Mouse (Mus musculus): ENCODE measurements around the gene Mov10l1. TPM values are rescaled to one million over a fixed set of nuclear protein-coding genes. Genes with fewer than 3 reads are reported as not detected.

The Mov10l1 gene
- total RNA-seq, 2 experiments from 2014 or later = not detected

- peak in 1 of 2 experiments; percentile 52 for DNase-seq (ENCODE audit: low spot score in 2 of 2)
- Histone ChIP-seq H3K27ac (peak overlapping the region; percentile 80), H3K4me3 (0 out of 2 replicates have a peak overlapping the region, but pooled peaks have one; percentile 4)
- TF ChIP-seq CTCF (conservative IDR thresholded peaks at IDR 0.05) = no peak
Observed at GRCm38 (mm10) chr15:89069336-89069840, 86.7 kb downstream of the Mov10l1 start.

DNA sequence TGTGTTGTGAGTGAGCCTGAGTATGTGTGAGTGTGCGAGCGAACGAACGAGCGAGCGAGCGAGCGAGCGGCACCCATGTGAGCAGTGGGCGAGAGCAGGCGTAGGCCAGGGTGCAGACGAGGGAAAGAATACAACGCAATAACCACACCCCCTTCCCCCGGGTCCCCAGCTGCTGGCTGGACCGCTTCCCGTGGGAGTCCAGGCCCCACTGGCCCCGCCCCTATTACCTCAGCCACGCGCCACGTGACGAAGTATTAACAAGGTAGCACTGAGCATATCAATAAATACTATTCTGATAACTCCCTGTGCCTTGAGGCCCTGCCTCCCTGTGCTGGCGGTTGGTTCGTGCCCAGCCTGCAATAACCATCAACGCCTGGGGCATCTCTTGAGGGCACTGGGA is 87.9 kb downstream of the Mov10l1 start:
- no peak overlapping the region for H3K4me3 ChIP-seq
- H3K27ac ChIP-seq = peak overlapping the region; percentile 80
- peak in 1 of 2 experiments; percentile 50 for DNase-seq (ENCODE audit: low spot score in 2 of 2)
- TF ChIP-seq CTCF (conservative IDR thresholded peaks at IDR 0.05) = no peak

DNA sequence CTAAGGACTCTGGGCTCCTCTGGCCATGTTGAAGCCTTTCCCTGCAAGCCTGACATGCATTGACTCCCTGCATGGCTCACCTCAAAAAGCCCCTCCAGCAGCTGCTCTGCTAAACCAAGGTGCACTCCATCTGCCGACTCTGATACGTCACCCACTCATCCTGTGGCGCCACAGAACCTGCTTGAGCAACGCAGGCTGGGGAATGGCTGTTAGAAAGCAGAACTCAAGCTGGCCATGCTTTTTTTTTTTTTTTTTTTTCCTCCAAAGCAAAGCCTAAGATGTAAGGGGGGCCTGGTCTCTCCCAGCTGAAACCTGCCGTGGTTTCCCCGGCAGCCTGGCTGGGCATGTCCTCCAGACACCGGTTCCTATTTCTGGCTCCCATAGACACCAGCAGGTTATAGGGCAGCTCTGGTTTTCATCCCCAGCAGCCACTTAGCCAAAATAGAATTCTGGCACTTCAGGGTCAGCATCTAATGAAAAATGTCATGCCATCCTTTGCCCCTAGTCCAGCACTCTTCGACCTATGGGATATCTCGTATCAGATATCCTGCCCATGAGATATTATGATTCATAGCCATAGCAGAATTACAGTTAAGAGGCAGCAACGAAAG is 91.4 kb downstream of the Mov10l1 start:
- no peak for DNase-seq (ENCODE audit: low spot score in 2 of 2)
- Histone ChIP-seq H3K4me3 (no peak overlapping the region), H3K27ac (peak overlapping the region; percentile 94)
- TF ChIP-seq CTCF (conservative IDR thresholded peaks at IDR 0.05) = no peak

GRCm38 (mm10) chr15:89074613-89075477 is 92.1 kb downstream of the Mov10l1 start, which contains the start of gene Trabd:
Trabd (plus strand) TSS chr15:89075124.
- Histone ChIP-seq H3K27ac (peak within 1 kb of the TSS; percentile 94), H3K4me3 (peak within 1 kb of the TSS; percentile 81)
- no peak for TF ChIP-seq CTCF (conservative IDR thresholded peaks at IDR 0.05)
- no peak for DNase-seq (ENCODE audit: low spot score in 2 of 2)

DNA sequence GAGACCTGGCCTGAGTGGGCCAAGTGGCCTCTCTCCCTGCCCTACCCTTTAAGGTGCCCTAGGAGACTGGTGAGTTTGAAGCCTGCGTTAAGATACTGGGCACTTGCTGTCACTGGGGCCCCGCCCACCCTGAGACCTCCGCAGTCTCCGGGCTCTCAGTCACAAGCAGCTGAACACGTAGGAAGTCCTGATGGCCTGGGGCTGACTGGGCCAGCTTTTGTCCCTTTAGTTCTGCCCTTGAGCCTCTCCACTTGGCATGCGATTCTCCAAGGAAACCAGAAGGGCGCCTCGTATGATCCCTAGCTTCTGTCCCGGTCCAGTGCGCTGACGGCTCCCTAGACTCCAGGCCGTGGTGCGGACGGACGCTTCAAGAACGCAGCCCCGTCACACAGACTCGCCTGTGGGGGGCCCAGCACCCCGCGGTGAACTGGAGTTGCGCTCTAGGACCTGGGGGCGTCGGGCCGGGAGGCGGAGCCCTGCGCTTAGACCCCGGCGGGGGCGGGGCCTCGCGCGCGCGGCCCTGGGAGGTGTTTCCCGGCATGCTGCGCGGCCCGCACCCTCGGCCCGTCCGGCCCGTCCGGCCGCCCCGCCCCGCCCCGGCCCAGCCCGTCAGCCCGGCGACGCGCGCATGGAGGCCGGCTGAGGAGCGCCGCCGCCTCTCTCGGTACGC is 92.9 kb downstream of the Mov10l1 start:
- Histone ChIP-seq H3K27ac (peak overlapping the region; percentile 94), H3K4me3 (peak overlapping the region; percentile 81)
- TF ChIP-seq CTCF (conservative IDR thresholded peaks at IDR 0.05) = peak; percentile 43
- peak; percentile 82 to 83 for DNase-seq (ENCODE audit: low spot score in 2 of 2)

DNA sequence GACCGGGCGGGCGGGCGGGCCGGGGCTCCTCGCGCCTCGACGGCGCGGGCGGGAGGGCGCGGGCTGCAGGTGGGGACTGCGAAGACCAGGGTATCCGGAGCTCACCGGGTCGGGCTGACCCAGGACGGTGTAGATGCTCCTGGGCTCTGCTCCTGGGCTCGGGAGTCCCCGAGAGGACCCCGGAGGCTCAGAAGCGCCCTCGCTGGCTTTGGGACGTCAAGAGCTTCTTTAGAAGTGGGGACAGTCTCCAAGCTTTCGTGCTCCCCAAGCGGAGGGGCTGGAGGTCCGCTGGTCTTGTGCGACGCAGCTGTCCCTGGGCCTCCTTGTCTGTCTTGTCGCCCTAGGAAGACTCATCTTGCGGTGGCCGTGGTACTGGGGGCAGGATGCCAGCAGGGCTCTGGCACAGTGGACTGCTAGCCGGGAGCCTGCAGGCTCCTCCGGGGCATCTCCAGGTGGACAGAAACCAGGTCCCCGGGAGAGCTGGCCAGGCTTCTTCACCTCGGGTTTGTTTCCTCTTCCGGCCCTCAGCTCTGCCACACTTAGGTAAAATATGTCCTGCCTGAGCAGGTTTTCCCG is 93.5 kb downstream of the Mov10l1 start:
- DNase-seq (ENCODE audit: low spot score in 2 of 2) = no peak
- H3K4me3 ChIP-seq = peak overlapping the region; percentile 81
- peak overlapping the region; percentile 90 for H3K27ac ChIP-seq
- no peak for TF ChIP-seq CTCF (conservative IDR thresholded peaks at IDR 0.05)

DNA sequence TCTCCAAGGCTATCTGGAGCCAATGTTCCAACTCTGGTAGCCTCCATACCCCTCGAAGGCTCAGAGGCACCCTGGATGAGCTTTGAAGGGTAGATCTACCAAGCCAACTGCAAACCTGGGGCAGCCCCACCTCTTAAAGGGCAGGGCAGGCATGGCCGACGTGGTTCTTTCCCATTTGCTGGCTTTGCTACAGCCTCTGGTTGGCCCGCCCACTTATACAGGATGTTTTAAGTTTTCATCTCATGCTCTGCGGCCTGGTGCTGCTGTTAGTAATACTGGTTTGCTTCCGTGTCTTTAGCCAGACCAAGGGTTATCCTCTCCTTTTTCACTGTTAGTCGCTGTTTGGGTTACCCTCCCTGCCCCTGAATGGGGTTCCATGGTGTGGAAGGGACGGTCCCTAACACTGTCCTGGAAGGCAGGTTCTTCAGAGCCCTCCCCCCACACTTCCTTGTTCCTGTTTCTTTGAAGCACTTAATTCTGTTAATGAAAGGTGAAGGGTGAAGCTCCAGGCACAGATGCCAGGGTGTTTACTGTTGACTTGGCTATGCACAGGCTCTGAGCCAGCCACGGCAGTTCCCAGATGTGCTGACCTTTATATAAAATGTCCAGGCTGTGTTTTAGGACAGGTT is 95.6 kb downstream of the Mov10l1 start:
- Histone ChIP-seq H3K4me3 (peak overlapping the region; percentile 81; the same call in 1 of the 2 replicates), H3K27ac (peak overlapping the region; percentile 90; the same call in 1 of the 2 replicates)
- no peak for TF ChIP-seq CTCF (conservative IDR thresholded peaks at IDR 0.05)
- DNase-seq (ENCODE audit: low spot score in 2 of 2) = no peak

GRCm38 (mm10) chr15:89083906-89084305 is 101.2 kb downstream of the Mov10l1 start:
- DNase-seq (ENCODE audit: low spot score in 2 of 2) = no peak
- no peak overlapping the region for H3K4me3 ChIP-seq
- H3K27ac ChIP-seq = no peak overlapping the region
- no peak for TF ChIP-seq CTCF (conservative IDR thresholded peaks at IDR 0.05)

GRCm38 (mm10) chr15:89084826-89085225 is 102.1 kb downstream of the Mov10l1 start:
- no peak overlapping the region for H3K27ac ChIP-seq
- H3K4me3 ChIP-seq = no peak overlapping the region
- DNase-seq (ENCODE audit: low spot score in 2 of 2) = no peak
- TF ChIP-seq CTCF (conservative IDR thresholded peaks at IDR 0.05) = no peak

DNA sequence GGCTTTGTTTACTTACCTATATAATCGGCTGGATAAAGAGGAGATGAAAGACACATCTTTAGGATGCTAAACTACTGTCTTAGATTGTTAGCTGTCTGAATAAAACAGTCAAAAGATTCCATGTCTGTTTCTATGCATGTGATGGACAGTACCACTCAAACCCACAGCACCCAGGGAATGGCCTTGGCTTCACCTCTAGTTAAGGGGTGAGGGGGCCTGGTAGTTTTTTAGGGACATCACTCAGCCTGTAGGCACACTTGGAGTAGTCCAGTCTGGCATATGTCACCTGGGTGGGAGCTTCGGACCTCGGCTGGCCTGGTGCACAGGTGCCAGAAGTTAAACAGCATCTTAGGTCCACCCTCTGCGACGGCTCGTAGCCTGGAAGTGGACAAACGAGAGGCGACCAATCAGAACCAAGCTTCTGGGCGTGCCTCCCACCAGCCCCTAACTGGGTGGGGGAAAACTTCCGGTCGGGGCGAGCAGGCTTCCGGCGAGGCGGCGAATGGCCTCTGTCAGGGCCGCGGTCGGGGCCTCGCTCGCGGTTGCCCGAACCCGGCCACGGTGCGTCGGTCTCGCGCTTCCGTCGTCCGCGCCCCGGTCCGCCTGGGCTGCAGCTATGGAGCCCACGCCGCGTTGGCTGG is 106.0 kb downstream of the Mov10l1 start, which contains the start of gene Selenoo:
Gene Selenoo, plus strand, starts transcription at position 478 of the 641 bp plus-strand sequence.
- peak within 1 kb of the TSS; percentile 85 for H3K4me3 ChIP-seq
- TF ChIP-seq CTCF (conservative IDR thresholded peaks at IDR 0.05) = no peak
- H3K27ac ChIP-seq = peak within 1 kb of the TSS; percentile 95
- DNase-seq (ENCODE audit: low spot score in 2 of 2) = peak; percentile 88 to 91

- TF ChIP-seq CTCF (conservative IDR thresholded peaks at IDR 0.05) = 0 out of 2 replicates have a peak, but pooled peaks have one; percentile 11
- Histone ChIP-seq H3K27ac (peak overlapping the region; percentile 95), H3K4me3 (peak overlapping the region; percentile 85)
- DNase-seq (ENCODE audit: low spot score in 2 of 2) = no peak
Observed at GRCm38 (mm10) chr15:89089248-89090051, 106.7 kb downstream of the Mov10l1 start.
